Mouse (Mus musculus): ENCODE measurements around the gene Ccdc167.

DNA sequence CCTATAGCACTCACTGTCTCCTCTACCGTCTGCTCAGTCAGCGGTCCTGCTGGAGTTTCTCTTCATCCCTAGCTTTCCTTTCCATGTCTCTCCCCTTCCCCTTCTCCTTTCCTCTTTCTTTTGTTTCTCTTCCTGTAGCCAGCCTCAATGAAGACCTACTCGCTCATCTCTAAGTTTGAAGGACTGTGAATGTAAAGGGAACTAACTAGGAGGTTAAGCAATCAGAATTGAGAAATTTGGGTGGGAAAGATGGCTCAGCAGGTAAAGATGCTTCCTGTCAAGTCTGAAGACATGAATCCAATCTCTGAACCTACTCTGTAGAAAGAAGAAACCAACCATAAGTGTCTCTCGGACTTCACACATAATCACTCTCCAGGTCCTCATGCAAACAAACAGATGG, 43.5 kb downstream of the Ccdc167 start:
- TF ChIP-seq POLR2A (IDR thresholded peaks at IDR 0.05; ENCODE audit: borderline replicate concordance, extremely low read depth, low read depth, low read length): no peak
- TF ChIP-seq CTCF (IDR thresholded peaks at IDR 0.05; ENCODE audit: insufficient read depth, low read length): no peak
